Mouse (Mus musculus) neural tube, embryonic 10.5 days (tissue): ENCODE data around the gene Ntrk3.
A peak's percentile ranks its signal among the peaks of the same experiment; 100 is the strongest.

Source experiments
- DNase-seq: peaks from one replicate; pipeline ENCODE4 v3.0.0-alpha.2; 2017; ENCODE audit warnings: low spot score; ENCODE audit errors: extremely low spot score

Ntrk3 gene

GRCm38 (mm10) chr7:78527564-78527963 is 210.2 kb downstream of the Ntrk3 start:
- DNase-seq: no peak

GRCm38 (mm10) chr7:78520243-78520927 is 217.4 kb downstream of the Ntrk3 start:
- DNase-seq: no peak

GRCm38 (mm10) chr7:78519689-78520088 is 218.1 kb downstream of the Ntrk3 start:
- no peak for DNase-seq

- DNase-seq: no peak
Observed at GRCm38 (mm10) chr7:78518760-78519363, 218.9 kb downstream of the Ntrk3 start.

- no peak for DNase-seq
Observed at GRCm38 (mm10) chr7:78515042-78515609, 222.7 kb downstream of the Ntrk3 start.

- no peak for DNase-seq
Observed at GRCm38 (mm10) chr7:78507032-78507611, 230.7 kb downstream of the Ntrk3 start.

- no peak for DNase-seq
Observed at GRCm38 (mm10) chr7:78500863-78501262, 236.9 kb downstream of the Ntrk3 start.

GRCm38 (mm10) chr7:78499970-78500369 is 237.8 kb downstream of the Ntrk3 start:
- DNase-seq: no peak

GRCm38 (mm10) chr7:78498356-78498755 is 239.5 kb downstream of the Ntrk3 start:
- no peak for DNase-seq

GRCm38 (mm10) chr7:78497819-78498218 is 240.0 kb downstream of the Ntrk3 start:
- DNase-seq: peak; percentile 29

GRCm38 (mm10) chr7:78493591-78493990 is 244.2 kb downstream of the Ntrk3 start:
- DNase-seq: no peak

- peak; percentile 23 for DNase-seq
Observed at GRCm38 (mm10) chr7:78491176-78491575, 246.6 kb downstream of the Ntrk3 start.

GRCm38 (mm10) chr7:78484290-78484689 is 253.5 kb downstream of the Ntrk3 start:
- no peak for DNase-seq

GRCm38 (mm10) chr7:78483729-78484128 is 254.1 kb downstream of the Ntrk3 start:
- DNase-seq: no peak

- DNase-seq: no peak
Observed at GRCm38 (mm10) chr7:78483061-78483460, 254.8 kb downstream of the Ntrk3 start.

- DNase-seq: no peak
Observed at GRCm38 (mm10) chr7:78478881-78479280, 258.9 kb downstream of the Ntrk3 start.

GRCm38 (mm10) chr7:78471755-78472154 is 266.1 kb downstream of the Ntrk3 start:
- DNase-seq: no peak

GRCm38 (mm10) chr7:78471270-78471669 is 266.5 kb downstream of the Ntrk3 start:
- DNase-seq: no peak

GRCm38 (mm10) chr7:78462605-78463004 is 275.2 kb downstream of the Ntrk3 start:
- no peak for DNase-seq

- no peak for DNase-seq
Observed at GRCm38 (mm10) chr7:78459021-78459420, 278.8 kb downstream of the Ntrk3 start.

- DNase-seq: no peak
Observed at GRCm38 (mm10) chr7:78451666-78452065, 286.1 kb downstream of the Ntrk3 start.

- DNase-seq: no peak
Observed at GRCm38 (mm10) chr7:78449909-78450592, 287.8 kb downstream of the Ntrk3 start.
